Mouse (Mus musculus): ENCODE measurements around the gene Dcun1d5. TPM values are rescaled to one million over a fixed set of nuclear protein-coding genes. Genes with fewer than 3 reads are reported as not detected.
A peak's percentile ranks its signal among the peaks of the same experiment; 100 is the strongest.

The Dcun1d5 gene
- total and polyA plus RNA-seq, 3 experiments = 187 to 242 TPM; not detected in 1

DNA sequence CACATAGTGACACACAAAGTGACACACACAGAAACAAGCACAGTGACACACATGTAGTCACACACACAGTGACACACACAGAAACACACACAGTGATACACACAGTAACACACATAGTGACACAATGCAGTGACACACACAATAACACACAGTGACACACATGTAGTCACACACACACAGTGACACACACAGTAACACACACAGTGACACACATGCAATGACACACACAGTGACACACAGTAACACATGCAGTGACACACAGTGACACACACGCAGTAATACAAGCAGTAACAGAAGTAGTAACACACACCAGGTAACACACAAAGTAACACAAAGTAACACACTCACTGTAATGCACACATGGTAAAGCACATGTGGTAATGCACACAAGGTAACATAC, 54.3 kb downstream of the Dcun1d5 start:
- Histone ChIP-seq H3K4me3 (ENCODE audit: control insufficient read depth in 1 of 2, insufficient read depth in 1 of 2, low read depth in 2 of 2, low read length in 2 of 2) (no peak overlapping the region), H3K9me3 (replicated peaks; ENCODE audit: insufficient read depth, low read length) (no peaks in the 10 kb centered on the region), H3K4me1 (ENCODE audit: control insufficient read depth in 1 of 2, insufficient read depth in 2 of 2, low read length in 2 of 2) (no peaks in the 10 kb centered on the region), H3K36me3 (ENCODE audit: control insufficient read depth in 1 of 2, insufficient read depth in 2 of 2, low read length in 2 of 2) (no peaks in the 10 kb centered on the region), H3K27ac (ENCODE audit: control insufficient read depth, low read depth, low read length) (no peak overlapping the region), H3K79me2 (ENCODE audit: control insufficient read depth, insufficient read depth, low read length, poor library complexity) (no peaks in the 10 kb centered on the region), H3K9ac (ENCODE audit: control insufficient read depth, low read depth, low read length, poor library complexity, severe bottlenecking) (no peak overlapping the region), H3K27me3 (ENCODE audit: control insufficient read depth in 1 of 2, insufficient read depth in 2 of 2, low read length in 2 of 2) (no peaks in the 10 kb centered on the region)
- TF ChIP-seq CTCF (IDR thresholded peaks at IDR 0.05 in 2 of 3, conservative IDR thresholded peaks at IDR 0.05 in 1 of 3; ENCODE audit: control insufficient read depth in 1 of 3, insufficient read depth in 1 of 3, low read depth in 2 of 3, low read length in 3 of 3, poor library complexity in 1 of 3, severe bottlenecking in 1 of 3) = no peak
- peak; percentile 93; the same call in 1 of the 2 replicates for TF ChIP-seq POLR2AphosphoS5 (IDR thresholded peaks at IDR 0.05; ENCODE audit: borderline replicate concordance, low read depth, low read length)
- DNase-seq (ENCODE audit: low read depth, low spot score) = no peak

- H3K36me3 ChIP-seq (ENCODE audit: control insufficient read depth in 1 of 2, insufficient read depth in 2 of 2, low read length in 2 of 2) = no peaks in the 10 kb centered on the region
- H3K9me3 ChIP-seq (replicated peaks; ENCODE audit: insufficient read depth, low read length) = no peaks in the 10 kb centered on the region
- no peak for DNase-seq (ENCODE audit: low read depth, low spot score)
- H3K27me3 ChIP-seq (ENCODE audit: control insufficient read depth in 1 of 2, insufficient read depth in 2 of 2, low read length in 2 of 2) = no peaks in the 10 kb centered on the region
- H3K79me2 ChIP-seq (ENCODE audit: control insufficient read depth, insufficient read depth, low read length, poor library complexity) = no peaks in the 10 kb centered on the region
- H3K4me3 ChIP-seq (ENCODE audit: control insufficient read depth in 1 of 2, insufficient read depth in 1 of 2, low read depth in 2 of 2, low read length in 2 of 2) = no peak overlapping the region
- H3K9ac ChIP-seq (ENCODE audit: control insufficient read depth, low read depth, low read length, poor library complexity, severe bottlenecking) = no peak overlapping the region
- no peak for TF ChIP-seq USF1 (IDR thresholded peaks at IDR 0.05; ENCODE audit: low read depth, low read length)
- TF ChIP-seq NELFE (IDR thresholded peaks at IDR 0.05; ENCODE audit: low read depth, low read length) = no peak
- TF ChIP-seq MAX (IDR thresholded peaks at IDR 0.05; ENCODE audit: low read length) = no peak
- TF ChIP-seq USF2 (IDR thresholded peaks at IDR 0.05; ENCODE audit: borderline replicate concordance in 1 of 2, insufficient read depth in 1 of 2, low read depth in 1 of 2, low read length in 2 of 2) = no peak
- no peak for TF ChIP-seq POLR2AphosphoS2 (IDR thresholded peaks at IDR 0.05; ENCODE audit: low read length)
- no peak for TF ChIP-seq MXI1 (IDR thresholded peaks at IDR 0.05; ENCODE audit: low read depth, low read length)
- TF ChIP-seq TAL1 (IDR thresholded peaks at IDR 0.05; ENCODE audit: low read length) = no peak
- TF ChIP-seq CHD2 (IDR thresholded peaks at IDR 0.05; ENCODE audit: low read length) = no peak
- no peak overlapping the region for H3K27ac ChIP-seq (ENCODE audit: control insufficient read depth, low read depth, low read length)
- no peaks in the 10 kb centered on the region for H3K4me1 ChIP-seq (ENCODE audit: control insufficient read depth in 1 of 2, insufficient read depth in 2 of 2, low read length in 2 of 2)
Observed at GRCm38 (mm10) chr9:7239967-7240366, 55.6 kb downstream of the Dcun1d5 start.

DNA sequence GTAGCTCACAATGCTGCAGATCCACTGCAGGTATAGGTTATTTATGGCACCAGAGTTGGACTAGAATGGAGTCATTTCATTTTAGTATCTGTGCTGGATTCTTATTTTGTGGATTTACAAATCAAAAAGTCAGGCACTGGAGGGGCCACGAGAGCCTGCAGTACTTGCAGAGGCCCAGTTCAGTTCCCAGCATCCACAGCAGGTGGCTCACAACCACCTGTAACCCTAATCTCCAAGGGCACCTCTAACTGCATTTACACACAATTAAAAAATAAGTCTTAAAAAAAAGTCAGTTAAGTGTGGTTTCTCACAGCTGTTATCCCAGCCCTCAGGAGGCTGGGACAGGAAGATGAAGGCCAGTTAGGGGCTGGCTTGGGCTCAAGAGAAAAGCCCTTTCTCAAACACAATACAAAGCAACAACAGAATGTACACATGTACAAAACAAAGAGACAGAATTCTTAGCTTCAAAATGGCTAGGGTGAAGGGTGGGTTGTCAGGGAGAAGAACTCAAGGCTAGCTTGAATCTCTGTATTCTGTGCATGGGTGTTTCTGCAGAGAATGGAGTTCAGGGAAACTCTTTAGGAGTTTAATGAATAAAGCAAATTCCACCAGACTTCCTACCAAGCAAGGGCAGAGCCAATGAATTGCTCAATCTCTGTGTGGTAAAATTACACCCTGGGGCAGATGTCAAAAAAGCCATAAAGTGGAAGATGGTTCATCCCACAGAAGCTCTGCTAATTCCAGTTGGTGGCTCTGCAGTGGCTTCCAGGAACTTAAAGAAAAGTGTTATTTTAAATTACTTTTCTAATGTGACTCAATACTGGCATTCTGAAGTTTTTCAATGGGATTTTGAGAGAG, 68.7 kb downstream of the Dcun1d5 start:
- Histone ChIP-seq H3K79me2 (ENCODE audit: control insufficient read depth, insufficient read depth, low read length, poor library complexity) (no peaks in the 10 kb centered on the region), H3K9ac (ENCODE audit: control insufficient read depth, low read depth, low read length, poor library complexity, severe bottlenecking) (no peak overlapping the region), H3K9me3 (replicated peaks; ENCODE audit: insufficient read depth, low read length) (no peaks in the 10 kb centered on the region), H3K27me3 (ENCODE audit: control insufficient read depth in 1 of 2, insufficient read depth in 2 of 2, low read length in 2 of 2) (peaks cover 2 to 8% of the 10 kb centered on the region in 2 experiments), H3K36me3 (ENCODE audit: control insufficient read depth in 1 of 2, insufficient read depth in 2 of 2, low read length in 2 of 2) (no peaks in the 10 kb centered on the region), H3K27ac (ENCODE audit: control insufficient read depth, low read depth, low read length) (no peak overlapping the region), H3K4me3 (ENCODE audit: control insufficient read depth in 1 of 2, insufficient read depth in 1 of 2, low read depth in 2 of 2, low read length in 2 of 2) (no peak overlapping the region), H3K4me1 (ENCODE audit: control insufficient read depth in 1 of 2, insufficient read depth in 2 of 2, low read length in 2 of 2) (no peaks in the 10 kb centered on the region)
- TF ChIP-seq CHD2 (IDR thresholded peaks at IDR 0.05; ENCODE audit: low read length) (no peak), RAD21 (IDR thresholded peaks at IDR 0.05; ENCODE audit: low read depth, low read length) (no peak), ZMIZ1 (IDR thresholded peaks at IDR 0.05; ENCODE audit: low read depth, low read length) (no peak), MAX (IDR thresholded peaks at IDR 0.05; ENCODE audit: low read length) (no peak), MXI1 (IDR thresholded peaks at IDR 0.05; ENCODE audit: low read depth, low read length) (no peak), ELF1 (IDR thresholded peaks at IDR 0.05; ENCODE audit: low read depth, low read length) (no peak)
- no peak for DNase-seq (ENCODE audit: low read depth, low spot score)

Other genes starting within 250 kb of the Dcun1d5 start
- 3.2 and 4.1 TPM in 2 replicates for gene Dync2h1, start 74 bp upstream of the Dcun1d5 start, total RNA-seq (2012; rRNA removed)
- 1 to 10 TPM in 1 of 2 experiments, not detected in 1; 4.5 TPM for gene Dync2h1, start 74 bp upstream of the Dcun1d5 start, polyA plus RNA-seq (2012; ENCODE audit: insufficient read depth in 1 of 2, insufficient read length in 2 of 2, low read depth in 1 of 2, low replicate concordance in 2 of 2, missing spikeins in 1 of 2)
- not detected in 2 replicates for gene Mmp13, start 88.0 kb downstream of the Dcun1d5 start, total RNA-seq (2012; rRNA removed)
- gene Mmp13, start 88.0 kb downstream of the Dcun1d5 start, polyA plus RNA-seq (2012; ENCODE audit: insufficient read depth in 1 of 2, insufficient read length in 2 of 2, low read depth in 1 of 2, low replicate concordance in 2 of 2, missing spikeins in 1 of 2) = not detected
- gene Mmp12, start 159.9 kb downstream of the Dcun1d5 start, total RNA-seq (2012; rRNA removed) = not detected in 2 replicates
- not detected for gene Mmp12, start 159.9 kb downstream of the Dcun1d5 start, polyA plus RNA-seq (2012; ENCODE audit: insufficient read depth in 1 of 2, insufficient read length in 2 of 2, low read depth in 1 of 2, low replicate concordance in 2 of 2, missing spikeins in 1 of 2)
- gene Mmp1b, start 203.5 kb downstream of the Dcun1d5 start, total RNA-seq (2012; rRNA removed) = not detected in 2 replicates
- not detected for gene Mmp1b, start 203.5 kb downstream of the Dcun1d5 start, polyA plus RNA-seq (2012; ENCODE audit: insufficient read depth in 1 of 2, insufficient read length in 2 of 2, low read depth in 1 of 2, low replicate concordance in 2 of 2, missing spikeins in 1 of 2)

All from MEL (cell line).